Mouse (Mus musculus): ENCODE data around the gene Gnai1. TPM values are rescaled to one million over a fixed set of nuclear protein-coding genes. Genes with fewer than 3 reads are reported as not detected.
"Not testable (repeated sequence)": the region's sequence is repeated elsewhere in the genome, so short reads cannot be mapped to it uniquely, and the experiment has no call there.

Gnai1 gene
- total RNA-seq (2021) = 1 to 10 TPM; 6.2 to 6.3 TPM

DNA sequence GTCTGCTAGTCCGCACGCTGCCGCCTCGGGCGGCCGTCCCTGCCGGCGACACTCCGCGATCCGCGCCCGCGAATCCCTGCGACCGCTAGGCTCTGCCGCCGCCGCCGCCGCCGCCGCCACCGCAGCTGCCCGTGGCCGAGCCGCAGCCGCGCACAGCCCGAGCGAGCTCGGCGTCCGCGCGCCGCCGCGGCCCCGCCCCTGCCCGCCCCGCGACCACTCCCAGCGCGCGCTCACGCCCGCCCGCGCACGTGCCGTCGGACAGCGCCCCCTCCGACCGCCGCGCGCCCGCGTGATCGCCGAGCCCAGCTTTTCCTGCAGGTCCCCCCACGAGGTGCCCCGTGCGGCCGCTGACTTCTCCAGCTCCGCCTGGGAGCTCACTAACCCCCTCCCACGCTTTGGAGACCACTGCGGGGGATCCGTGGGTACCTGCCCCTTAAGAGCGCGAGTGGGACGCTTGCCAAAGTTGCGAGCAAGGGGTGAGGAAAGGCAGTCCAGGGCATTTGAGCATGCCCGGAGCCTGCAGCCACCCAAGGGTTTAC is at the start of gene Gnai1:
TSS of gene Gnai1 (minus strand) at position 75 of the 539 bp plus-strand sequence.
- intact Hi-C loops (cut with DNase I) = loop anchor here (5.0 kb wide), 1 partner anchor 82 kb away; no protein-coding TSS in a partner anchor
- peak; percentile 55 to 77 for DNase-seq

DNA sequence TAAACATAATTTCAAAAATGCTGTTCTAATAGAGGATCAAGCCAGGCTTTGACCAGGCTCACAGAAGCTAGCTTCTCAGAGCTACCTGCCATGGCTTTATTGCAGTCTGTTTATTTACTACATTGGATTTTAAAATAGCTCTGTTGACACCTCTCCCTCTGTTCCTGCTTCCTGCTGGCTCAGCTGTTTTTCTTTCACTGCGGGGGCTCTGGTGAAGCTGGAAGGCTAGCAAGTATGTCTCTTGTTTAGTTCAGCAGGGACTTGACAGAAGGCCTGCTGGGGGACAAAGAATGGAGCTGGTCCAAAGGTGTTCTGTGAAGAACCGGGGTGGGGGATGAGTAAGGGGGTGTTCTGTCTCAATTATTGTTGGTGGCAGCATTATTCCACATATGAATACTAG is 7.7 kb upstream of the Gnai1 start:
- no peak for DNase-seq
- intact Hi-C loops (cut with DNase I) = no loop called here

DNA sequence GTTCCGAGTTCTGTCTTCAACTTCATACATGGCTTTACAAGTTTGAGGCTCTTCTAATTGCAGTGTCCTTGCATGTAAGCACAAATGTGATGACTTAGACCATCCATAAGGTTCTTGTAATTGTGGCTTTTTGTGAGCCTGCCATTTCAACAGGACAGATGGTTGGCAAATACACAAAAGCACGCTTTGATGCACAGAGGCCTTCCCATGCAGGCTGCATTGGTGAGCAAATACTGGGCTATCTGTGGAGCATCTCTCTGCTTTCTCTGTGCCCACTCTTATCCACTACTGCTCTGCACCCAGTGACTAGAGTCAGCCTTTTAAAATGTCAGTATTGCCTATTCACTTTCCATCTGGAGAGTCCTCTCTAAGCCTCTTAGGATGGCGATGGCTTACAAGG is 5.3 kb upstream of the Gnai1 start:
- no peak for DNase-seq
- intact Hi-C loops (cut with DNase I) = no loop called here

DNA sequence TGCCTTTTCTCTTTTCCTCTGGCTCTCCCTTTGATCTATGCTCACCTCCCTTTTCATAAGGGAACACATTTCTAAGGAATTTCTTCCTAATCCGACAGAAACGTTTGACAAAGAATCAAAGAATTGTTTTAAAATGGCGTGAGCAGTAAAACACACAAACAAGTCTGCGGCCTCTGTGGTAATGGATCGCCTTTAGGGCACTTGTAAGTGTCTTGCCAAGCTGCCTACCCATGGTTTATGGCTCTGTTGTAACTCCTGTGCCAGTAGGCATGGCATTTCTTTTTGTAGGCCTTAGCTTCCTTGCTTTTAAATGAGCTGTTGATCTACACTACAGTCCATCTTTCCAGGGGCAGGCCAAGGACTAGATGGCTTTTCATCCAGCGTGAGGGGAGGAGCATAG is 801 bp upstream of the Gnai1 start:
- DNase-seq = no peak
- intact Hi-C loops (cut with DNase I) = loop anchor here (5.0 kb wide), 1 partner anchor 81 kb away; no protein-coding TSS in a partner anchor

DNA sequence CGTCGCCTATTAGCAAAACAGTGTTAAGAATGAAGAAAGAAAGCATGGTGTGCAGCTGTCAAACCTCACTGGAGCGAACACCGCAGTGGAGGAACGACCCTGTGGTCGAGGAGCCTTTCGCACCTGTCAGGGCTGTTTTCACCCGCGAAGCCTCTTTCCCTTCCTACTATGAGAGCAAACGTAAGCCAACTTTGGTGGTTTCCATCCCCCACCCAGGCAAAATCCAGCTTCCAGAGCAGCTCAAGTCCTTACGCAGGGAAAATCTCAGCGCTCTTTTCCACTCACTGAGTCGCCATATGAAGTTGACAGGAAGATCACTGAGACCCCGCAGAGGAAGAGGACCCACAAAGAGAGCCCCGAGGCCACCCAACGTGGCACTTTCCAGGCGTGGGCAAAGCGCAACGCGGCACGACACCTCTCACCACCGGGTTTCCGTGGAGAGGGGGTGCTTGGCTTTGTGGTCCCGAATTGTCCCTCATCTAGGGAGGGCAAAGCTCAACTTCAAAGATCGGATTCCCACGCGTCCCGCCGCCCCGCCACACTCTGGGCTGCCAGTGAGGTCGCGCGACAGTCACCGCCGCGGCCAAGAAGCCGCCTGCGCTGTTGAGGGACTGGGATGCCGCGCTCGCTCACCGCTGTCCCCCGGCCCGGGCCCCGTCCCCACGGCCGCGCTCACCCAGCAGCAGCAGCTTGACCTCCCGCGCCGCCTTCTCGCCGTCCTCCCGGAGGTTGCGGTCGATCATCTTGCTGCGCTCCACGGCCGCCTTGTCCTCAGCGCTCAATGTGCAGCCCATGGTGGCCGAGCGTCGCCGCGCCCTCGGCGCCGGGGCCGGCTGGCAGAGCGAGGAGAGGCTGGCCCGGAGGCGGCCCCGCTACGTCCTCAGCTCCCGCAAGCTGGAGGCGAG is 527 bp downstream of the Gnai1 start:
- intact Hi-C loops (cut with DNase I) = loop anchor here (5.0 kb wide), 1 partner anchor 83 kb away; no protein-coding TSS in a partner anchor
- peak in 1 of 2 experiments; percentile 38 for DNase-seq

DNA sequence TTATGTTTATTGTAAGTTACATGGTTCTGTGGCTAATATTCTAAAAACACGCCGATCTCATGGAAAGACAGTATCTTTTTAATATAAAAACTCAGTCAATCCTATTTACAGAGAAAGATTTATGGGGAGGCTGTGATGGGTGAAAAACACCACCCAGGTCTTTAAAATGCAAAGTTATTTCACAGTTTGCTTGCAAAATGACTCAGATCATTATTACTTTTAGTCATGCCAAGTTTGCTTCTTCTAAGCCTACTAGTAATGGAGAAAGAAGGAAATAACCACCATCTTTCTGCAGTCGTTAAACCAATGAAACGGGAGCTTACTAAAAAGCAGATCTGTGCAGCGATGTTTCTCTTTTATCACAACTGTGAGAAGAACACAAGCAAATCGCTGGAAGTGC is 1.4 kb downstream of the Gnai1 start:
- intact Hi-C loops (cut with DNase I) = no loop called here
- DNase-seq = no peak

DNA sequence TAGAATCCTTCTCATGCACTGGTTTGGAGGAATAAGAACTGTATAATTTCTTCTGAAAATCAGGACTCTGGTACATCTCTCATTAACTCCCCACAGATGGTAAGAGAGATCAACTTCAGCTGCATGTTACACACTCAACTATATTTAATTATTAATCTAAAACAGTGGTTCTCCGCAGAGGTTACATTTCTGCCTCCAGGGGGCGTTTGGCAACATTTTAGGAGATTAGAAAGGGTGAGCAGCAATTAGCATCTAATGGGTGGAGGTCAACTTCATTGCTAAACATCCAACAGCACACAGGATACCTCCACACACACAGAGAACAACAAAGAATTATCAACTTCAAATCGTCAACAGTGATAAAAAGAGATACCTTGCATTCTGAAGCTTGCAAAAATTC is 2.0 kb downstream of the Gnai1 start:
- intact Hi-C loops (cut with DNase I) = no loop called here
- DNase-seq = peak; percentile 22 to 55

DNA sequence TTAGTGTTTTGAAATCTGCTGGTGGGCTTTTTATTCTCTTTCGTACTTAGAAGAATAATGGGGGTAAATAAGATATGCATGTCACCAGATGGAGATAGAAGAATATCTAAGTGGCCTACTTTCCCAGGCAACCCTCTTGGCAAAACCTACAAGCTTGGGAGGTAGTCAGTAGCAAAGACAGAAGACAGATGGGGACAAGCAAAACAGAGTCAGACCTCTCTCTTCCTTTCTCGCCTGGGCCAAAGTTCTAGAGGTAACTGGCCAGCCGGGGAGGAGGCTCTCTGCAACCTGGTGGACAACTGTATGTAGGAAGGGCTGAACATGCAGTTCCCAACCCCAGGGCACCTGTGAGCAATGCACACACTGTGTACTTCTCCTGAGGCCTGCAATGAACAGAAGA is 12.9 kb downstream of the Gnai1 start:
- intact Hi-C loops (cut with DNase I) = no loop called here
- no peak for DNase-seq

DNA sequence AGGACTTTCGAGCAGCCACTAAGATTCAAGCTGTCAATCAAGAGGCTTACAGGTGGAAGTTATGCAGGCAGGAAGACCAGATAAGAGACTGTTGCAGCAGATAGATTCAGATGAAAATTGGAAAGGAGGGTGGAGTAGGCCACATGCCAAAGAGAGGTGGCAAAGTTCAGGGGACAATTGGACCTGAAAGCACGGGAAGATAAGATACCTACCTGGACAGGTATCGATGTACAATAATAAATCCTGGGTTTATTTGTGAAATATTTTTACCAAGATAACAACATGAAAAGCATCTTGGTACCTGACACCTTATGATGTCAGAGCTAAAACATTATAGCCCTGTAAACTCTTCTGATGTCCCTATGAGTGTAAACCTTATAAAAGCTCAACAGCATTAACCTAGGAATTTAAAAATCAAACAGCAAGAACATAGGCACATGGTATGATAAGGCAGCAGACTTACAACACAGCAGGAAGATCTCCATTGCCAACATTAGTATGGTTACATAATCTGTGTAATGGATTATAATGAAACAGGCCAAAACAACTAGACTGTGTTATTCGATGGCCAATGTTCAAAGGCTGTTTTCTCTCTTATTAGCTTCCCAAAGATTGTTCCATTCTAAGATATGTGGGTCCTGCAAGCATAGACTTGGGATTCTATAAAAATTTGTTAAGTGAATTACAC is 16.6 kb downstream of the Gnai1 start:
- DNase-seq = no peak
- intact Hi-C loops (cut with DNase I) = no loop called here

DNA sequence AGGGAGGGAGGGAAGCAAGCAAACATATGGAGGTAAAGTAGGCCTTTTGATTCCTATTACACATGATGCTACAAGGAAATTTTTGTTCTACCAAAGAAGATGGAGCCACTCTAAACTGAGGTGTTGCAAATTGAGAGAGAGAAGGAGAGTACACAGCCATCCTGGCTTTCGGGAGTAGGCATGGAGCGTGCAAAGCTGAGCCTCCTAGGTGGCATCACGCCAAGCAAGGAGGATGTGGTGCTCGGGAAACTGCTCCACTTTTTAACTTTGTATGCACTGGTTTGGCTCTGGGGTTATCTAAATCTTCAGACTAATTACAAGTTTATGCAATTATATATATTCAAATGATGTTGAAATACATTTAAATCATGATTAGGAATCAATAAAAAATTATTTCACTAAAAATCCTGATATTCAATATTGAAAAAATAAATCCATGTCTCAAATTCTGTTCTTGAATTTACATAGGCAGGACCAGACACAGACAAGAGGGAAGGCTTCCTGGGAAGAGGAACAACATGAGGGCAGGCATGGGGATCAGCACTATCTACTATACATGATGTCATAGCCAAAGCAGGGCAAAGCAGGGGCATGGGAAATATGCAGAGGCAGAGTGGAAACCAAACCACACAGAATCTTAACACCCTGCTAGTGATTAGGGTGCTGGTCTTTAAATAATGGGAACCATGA is 17.2 kb downstream of the Gnai1 start:
- no peak for DNase-seq
- intact Hi-C loops (cut with DNase I) = no loop called here

DNA sequence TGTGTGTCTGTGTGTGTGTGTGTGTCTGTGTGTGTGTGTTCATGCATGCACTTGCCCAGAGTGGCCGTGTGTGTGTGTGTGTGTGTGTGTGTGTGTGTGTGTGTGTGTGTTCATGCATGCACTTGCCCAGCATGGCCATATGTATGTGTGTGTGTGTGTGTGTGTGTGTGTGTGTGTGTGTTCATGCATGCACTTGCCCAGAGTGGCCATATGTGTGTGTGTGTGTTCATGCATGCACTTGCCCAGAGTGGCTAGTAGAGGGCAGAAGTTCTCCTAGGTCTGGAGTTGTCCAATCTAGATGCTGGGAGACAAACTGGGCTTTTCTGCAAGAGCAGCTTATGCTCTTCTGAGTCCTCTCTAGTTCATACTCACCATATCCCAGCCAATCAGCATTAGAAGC is 18.3 kb downstream of the Gnai1 start:
- DNase-seq; intact Hi-C loops (cut with DNase I): not testable (repeated sequence)

DNA sequence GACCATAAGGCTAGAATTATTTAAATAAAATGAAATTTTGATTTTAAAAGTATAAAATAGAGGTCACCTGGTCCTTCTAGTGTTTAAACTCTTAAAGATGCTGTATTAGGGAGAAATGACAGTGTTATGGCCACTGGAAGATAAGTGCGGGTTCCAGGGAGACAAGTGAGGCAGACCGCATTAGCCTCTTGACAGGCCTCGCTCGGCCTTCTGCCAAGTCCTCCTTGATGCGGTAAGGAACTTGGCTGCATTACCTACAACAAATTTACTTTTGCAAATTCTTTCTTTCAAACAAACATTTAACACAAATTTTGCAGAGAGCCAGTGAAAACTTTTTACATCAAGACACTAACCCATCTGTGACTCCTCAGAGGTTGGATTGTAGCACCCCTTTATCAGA is 27.9 kb downstream of the Gnai1 start:
- intact Hi-C loops (cut with DNase I) = no loop called here
- no peak for DNase-seq

DNA sequence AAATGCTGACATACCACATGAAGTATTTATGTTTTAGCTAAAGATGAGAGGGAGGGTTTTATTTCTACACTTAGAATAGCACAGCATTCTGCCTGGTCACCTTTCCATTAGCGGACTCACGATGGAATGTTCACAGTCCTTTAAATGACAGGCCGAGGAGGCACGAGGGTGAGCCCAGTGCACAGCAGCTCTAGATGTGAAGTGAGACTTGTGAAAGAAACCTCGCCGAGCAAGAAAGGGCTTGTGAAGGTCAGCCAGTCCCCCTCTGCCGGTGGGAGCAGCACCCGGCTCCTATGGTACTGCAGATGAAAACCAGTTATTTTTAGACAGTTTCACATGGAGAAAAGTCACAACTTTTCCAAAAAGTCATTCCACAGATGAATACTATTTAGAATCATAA is 29.4 kb downstream of the Gnai1 start:
- intact Hi-C loops (cut with DNase I) = no loop called here
- DNase-seq = peak in 1 of 2 experiments; percentile 6

DNA sequence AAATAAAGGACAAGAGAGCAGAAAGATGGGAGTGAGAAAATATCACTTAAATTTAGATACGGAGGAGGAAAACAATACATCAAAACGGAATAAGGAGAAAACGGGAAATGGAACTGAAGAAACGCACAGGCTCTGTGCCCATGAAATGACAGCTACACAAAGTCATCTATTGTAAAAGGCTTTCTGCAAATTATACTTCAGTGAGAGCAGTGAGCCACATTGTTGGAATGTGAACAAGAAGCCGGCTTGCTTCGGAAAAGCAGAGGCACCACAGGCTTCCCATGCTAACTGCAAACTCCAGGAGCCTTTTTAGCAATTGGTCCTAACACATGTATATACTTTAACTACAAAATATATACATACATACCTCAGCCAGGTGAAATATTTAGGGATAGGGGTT is 34.0 kb downstream of the Gnai1 start:
- no peak for DNase-seq
- intact Hi-C loops (cut with DNase I) = no loop called here

DNA sequence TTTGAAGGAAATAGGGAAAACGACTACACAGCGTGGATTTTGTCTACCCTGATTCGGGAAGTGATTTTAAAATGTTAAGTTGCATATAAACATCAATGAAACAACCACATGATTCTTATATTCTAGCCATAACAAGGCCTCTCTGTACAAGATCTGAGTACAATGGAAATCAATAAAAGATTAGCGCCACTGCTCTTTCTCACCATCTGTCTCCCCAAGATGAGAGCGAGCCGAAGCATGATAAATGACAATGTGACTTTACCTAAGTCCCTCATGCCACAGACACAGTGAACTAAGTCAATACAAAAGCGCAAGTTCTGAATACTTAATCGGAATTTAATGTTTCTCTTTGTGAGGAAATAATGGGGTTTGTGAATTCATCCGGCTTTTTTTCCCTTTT is 36.6 kb downstream of the Gnai1 start:
- intact Hi-C loops (cut with DNase I) = no loop called here
- no peak for DNase-seq

DNA sequence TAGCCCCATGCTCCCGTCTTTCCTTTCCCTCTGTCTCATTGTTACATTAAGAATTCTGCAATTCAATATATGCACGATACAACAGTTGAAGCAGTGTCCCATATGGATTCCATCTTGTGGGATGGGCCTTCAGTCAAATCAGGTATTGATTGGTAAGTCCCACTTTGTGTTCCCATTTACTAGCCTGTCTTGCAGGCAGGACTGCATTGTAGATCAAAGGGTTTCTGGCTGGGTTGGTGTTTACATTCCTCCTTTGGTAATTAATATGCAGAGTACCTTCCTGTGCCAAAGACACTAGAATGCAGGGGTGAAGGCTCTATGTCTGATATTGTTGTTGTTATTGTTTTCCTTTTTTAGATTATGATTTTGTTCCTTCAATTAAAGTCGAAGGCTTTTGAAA is 38.5 kb downstream of the Gnai1 start:
- intact Hi-C loops (cut with DNase I) = no loop called here
- no peak for DNase-seq

DNA sequence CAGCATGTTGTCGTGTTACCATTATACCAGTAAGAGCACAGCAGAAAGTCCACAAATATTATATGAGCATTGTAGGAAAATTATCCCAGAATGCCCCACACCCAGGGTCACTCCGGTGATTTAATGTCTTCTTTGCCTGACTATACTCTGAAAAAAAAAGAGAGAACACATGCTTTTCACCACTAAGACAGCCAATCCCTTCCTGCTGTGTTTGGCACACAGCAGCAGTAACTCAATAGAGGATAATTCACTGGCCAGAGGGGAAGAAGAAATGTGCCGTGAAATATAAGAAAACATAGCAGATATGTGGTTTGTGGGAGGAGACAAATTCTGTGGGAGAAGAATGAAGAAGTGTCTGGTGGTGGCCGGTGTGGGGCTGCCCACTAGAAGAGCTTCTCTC is 41.3 kb downstream of the Gnai1 start:
- intact Hi-C loops (cut with DNase I) = no loop called here
- no peak for DNase-seq

DNA sequence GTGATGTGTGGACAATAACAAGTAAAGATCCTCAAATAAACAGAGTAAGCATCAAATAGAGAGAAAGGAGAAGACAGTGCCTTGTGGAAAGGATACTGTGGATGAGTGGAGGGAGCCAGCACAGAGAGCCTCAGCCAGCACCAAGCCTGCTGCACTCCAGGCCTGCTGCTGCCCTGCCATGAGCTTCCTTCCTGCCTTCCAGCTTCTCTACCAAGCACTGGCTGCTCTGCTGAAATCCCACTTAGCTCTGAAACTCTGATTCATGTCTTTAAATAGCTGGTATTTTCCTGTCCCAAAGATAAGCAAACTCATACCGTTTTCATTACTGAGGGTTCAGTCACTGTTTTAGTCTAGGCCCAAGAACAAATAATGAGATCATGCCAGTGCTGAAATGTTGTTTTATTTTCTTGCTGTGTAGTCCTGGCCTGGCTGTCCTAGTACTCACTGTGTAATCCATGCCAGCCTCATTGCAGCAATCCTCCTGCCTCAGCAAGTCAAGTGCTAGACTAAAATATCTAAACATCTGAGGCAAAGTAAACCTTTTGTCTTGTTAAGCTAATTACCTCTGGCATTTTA is 52.8 kb downstream of the Gnai1 start:
- DNase-seq = no peak
- intact Hi-C loops (cut with DNase I) = no loop called here

DNA sequence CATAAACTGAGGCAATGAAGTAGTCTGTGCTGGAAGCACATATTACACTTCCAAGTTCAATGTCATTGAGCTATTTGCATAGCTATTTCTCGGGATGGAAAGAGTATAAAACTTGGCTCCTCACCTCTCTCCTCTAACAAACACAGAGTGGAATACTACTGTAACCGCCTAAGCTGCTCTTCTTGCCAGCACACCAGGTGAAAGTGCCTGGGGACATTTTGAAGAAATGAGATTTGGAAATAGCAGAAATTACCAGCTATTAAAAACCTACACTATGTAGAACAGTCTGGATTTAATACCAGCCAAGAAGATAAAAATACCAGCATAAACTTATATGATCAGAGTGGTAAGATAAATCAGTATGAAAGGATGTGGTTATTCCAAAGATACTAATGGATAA is 63.6 kb downstream of the Gnai1 start:
- intact Hi-C loops (cut with DNase I) = no loop called here
- DNase-seq = no peak

DNA sequence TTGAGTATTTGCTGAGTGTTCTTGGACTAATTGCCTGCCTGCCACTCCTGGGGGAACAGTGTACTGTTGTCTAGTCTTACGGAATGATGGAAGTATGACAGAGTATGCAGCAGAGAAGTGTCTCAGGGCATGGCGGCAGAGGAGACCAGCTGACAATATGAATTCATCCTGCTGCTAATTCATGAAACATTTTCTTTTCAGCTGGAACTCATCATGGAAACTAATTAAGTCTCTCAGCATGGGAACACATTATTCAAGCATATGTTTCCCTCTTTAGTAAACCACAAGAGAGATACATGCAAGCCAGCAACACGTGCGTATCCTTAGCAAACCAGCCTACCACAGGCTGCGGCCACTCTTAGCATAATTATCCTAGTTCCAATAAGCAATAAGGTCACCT is 67.4 kb downstream of the Gnai1 start:
- DNase-seq = no peak
- intact Hi-C loops (cut with DNase I) = no loop called here

DNA sequence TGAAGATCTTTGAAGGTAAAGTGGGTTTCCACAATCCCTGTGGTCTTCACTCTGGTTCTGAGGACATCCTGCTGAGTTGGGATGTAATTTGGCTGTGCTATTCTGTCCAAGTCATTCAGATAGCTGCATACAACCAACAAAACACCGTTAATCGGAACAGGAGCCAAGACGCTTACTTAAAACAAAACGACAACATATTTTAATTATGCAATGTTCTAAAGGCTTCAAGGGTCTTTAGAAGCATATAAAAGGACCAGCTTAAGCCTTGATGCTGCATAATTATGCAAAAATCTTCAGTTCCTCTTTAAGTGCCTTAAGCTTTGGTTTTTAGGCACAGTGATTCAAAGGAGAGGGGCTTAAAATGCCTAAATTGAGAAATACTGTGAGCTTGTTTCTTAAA is 70.6 kb downstream of the Gnai1 start:
- no peak for DNase-seq
- intact Hi-C loops (cut with DNase I) = no loop called here
